Mouse (Mus musculus) kidney, adult 2 months (tissue): Measurements from ENCODE around the gene Slc7a11.

Experiments
- CTCF ChIP-seq: fragments of 200-500 bp; conservative IDR thresholded peaks from 2 replicates; pipeline ENCODE4 v1.5.1; 2011; ENCODE audit warnings: low read depth, mild to moderate bottlenecking, control low read depth, low read length, moderate library complexity, mixed read lengths; ENCODE audit not compliant: insufficient read depth, insufficient read length
- POLR2A ChIP-seq: fragments of 200-500 bp; IDR thresholded peaks from one replicate; pipeline ENCODE4 v1.6.1; 2011; ENCODE audit warnings: low read depth, low read length, control low read depth

GRCm38 (mm10) chr3:50433831-50434230 lies 9.6 kb downstream of the Slc7a11 start:
- no peak for TF ChIP-seq CTCF
- no peak for TF ChIP-seq POLR2A
